Comparison of ENCODE assay signal across 9 mouse cellular contexts in genomic region chrX:100480317-100480716, GRCm38 (mm10). TPM values are rescaled to one million over a fixed set of nuclear protein-coding genes. Genes with fewer than 3 reads are reported as not detected.
A peak's percentile ranks its signal among the peaks of the same experiment; 100 is the strongest.
DNase-seq lines count a peak whose midpoint lies in the region; ATAC-seq and TF ChIP-seq lines count a peak whose summit lies in the region.
"Had no signal": no experiment of that assay in that cellular context is flagged by ENCODE, and none has a peak within 500 bp of the region (broad histone marks: within the 10 kb centered on the region; RNA-seq: fewer than 3 reads in every experiment).

No protein-coding gene starts in this region.

- H3K4me2 ChIP-seq in neural tube, embryonic 13.5 days = no peak overlapping the region

- TF ChIP-seq CTCF in bone marrow, adult 2 months (IDR thresholded peaks at IDR 0.05; ENCODE audit: control insufficient read depth, insufficient read depth, low read length) = peak; percentile 57

- H3K4me3 ChIP-seq in bone marrow, adult 2 months (replicated peaks; ENCODE audit: control insufficient read depth, low read depth, low read length) = no peak overlapping the region
- no peak overlapping the region for H3K4me3 ChIP-seq in forebrain, embryonic 10.5 days
- no peak overlapping the region for H3K4me3 ChIP-seq in neural tube, embryonic 13.5 days
- H3K4me3 ChIP-seq: erythroblast, embryonic 14.5 days had no signal

- WGBS in bone marrow, adult 2 months = 21% methylated on average over 3 of the region's 3 CpGs
- 49% methylated on average over 3 of the region's 3 CpGs for WGBS in forebrain, embryonic 10.5 days
- WGBS in neural tube, embryonic 13.5 days = 41% methylated on average over 3 of the region's 3 CpGs

- DNase-seq in CD8-positive naive resting alpha-beta T cell, adult 2 months (ENCODE audit: low read depth in 2 of 2, low spot score in 2 of 2) = peak; percentile 14 to 38
- DNase-seq in forebrain, embryonic 10.5 days (ENCODE audit: extremely low spot score, low spot score) = peak; percentile 32
- peak; percentile 72 for DNase-seq in heart, postnatal 4 days
- peak; percentile 56 for DNase-seq in layer of hippocampus, adult 11-12 months (ENCODE audit: low spot score)
- DNase-seq in lung, adult 18-20 months = peak; percentile 66 to 73
- DNase-seq in testis, postnatal 10 days (ENCODE audit: low spot score) = peak; percentile 77

- H3K9me3 ChIP-seq in forebrain, embryonic 10.5 days = no peaks in the 10 kb centered on the region
- H3K9me3 ChIP-seq in neural tube, embryonic 13.5 days = no peaks in the 10 kb centered on the region

- no peak overlapping the region for H3K9ac ChIP-seq in neural tube, embryonic 13.5 days

- H3K4me1 ChIP-seq in bone marrow, adult 2 months (ENCODE audit: control insufficient read depth, insufficient read depth, low read length) = no peaks in the 10 kb centered on the region
- no peaks in the 10 kb centered on the region for H3K4me1 ChIP-seq in forebrain, embryonic 10.5 days
- H3K4me1 ChIP-seq in neural tube, embryonic 13.5 days (replicated peaks) = no peaks in the 10 kb centered on the region

- no peak for TF ChIP-seq POLR2A in bone marrow, adult 2 months (IDR thresholded peaks at IDR 0.05; ENCODE audit: borderline replicate concordance, control insufficient read depth, low read depth, low read length)

- peaks cover 71% of the 10 kb centered on the region for H3K27me3 ChIP-seq in forebrain, embryonic 10.5 days (ENCODE audit: poor library complexity, severe bottlenecking)
- H3K27me3 ChIP-seq in neural tube, embryonic 13.5 days = peaks cover 13% of the 10 kb centered on the region; the same call in 1 of the 2 replicates

- no peak overlapping the region for H3K27ac ChIP-seq in bone marrow, adult 2 months (ENCODE audit: control insufficient read depth, insufficient read depth, low read depth, low read length, poor library complexity)
- H3K27ac ChIP-seq in forebrain, embryonic 10.5 days = no peak overlapping the region
- no peak overlapping the region for H3K27ac ChIP-seq in neural tube, embryonic 13.5 days (replicated peaks)

- H3K36me3 ChIP-seq in forebrain, embryonic 10.5 days (replicated peaks) = no peaks in the 10 kb centered on the region
- H3K36me3 ChIP-seq in neural tube, embryonic 13.5 days = no peaks in the 10 kb centered on the region

- ATAC-seq in neural tube, embryonic 13.5 days (ENCODE audit: low read depth) = peak; percentile 84; the same call in 1 of the 2 replicates

RNA-seq across cellular contexts. Expression of gene Igbp1, which starts 13.8 kb away (rescaled TPM):
- polyA plus RNA-seq in bone marrow, adult 2 months (2011; ENCODE audit: insufficient read depth, insufficient read length, low replicate concordance, missing spikeins) = 22.9 and 30.1 TPM in 2 replicates
- 38.4 and 38.5 TPM in 2 replicates for polyA plus RNA-seq in forebrain, embryonic 10.5 days (2016; fragmentation: Nextera tagmentation; extraction: Ambion mirVana)
- total RNA-seq in heart, postnatal 4 days (2021) = 10 to 100 TPM; 44.6 to 46.4 TPM
- 29.3 and 30.0 TPM in 2 replicates for polyA plus RNA-seq in neural tube, embryonic 13.5 days (2015; fragmentation: Nextera tagmentation; extraction: Ambion mirVana)

RNA-seq across cellular contexts. Expression of gene Awat2, which starts 37.8 kb away (rescaled TPM):
- polyA plus RNA-seq in bone marrow, adult 2 months (2011; ENCODE audit: insufficient read depth, insufficient read length, low replicate concordance, missing spikeins) = 0.80 TPM in 1 of 2 replicates, not detected in the other
- 0.76 and 0.80 TPM in 2 replicates for polyA plus RNA-seq in forebrain, embryonic 10.5 days (2016; fragmentation: Nextera tagmentation; extraction: Ambion mirVana)
- not detected for total RNA-seq in heart, postnatal 4 days (2021)
- 0.11 and 0.36 TPM in 2 replicates for polyA plus RNA-seq in neural tube, embryonic 13.5 days (2015; fragmentation: Nextera tagmentation; extraction: Ambion mirVana)
- polyA plus RNA-seq: erythroblast, embryonic 14.5 days had no signal

RNA-seq across cellular contexts. Expression of gene Dgat2l6, which starts 44.3 kb away (rescaled TPM):
- not detected in 2 replicates for polyA plus RNA-seq in bone marrow, adult 2 months (2011; ENCODE audit: insufficient read depth, insufficient read length, low replicate concordance, missing spikeins)
- polyA plus RNA-seq in forebrain, embryonic 10.5 days (2016; fragmentation: Nextera tagmentation; extraction: Ambion mirVana) = not detected in 2 replicates
- not detected for total RNA-seq in heart, postnatal 4 days (2021)
- polyA plus RNA-seq in neural tube, embryonic 13.5 days (2015; fragmentation: Nextera tagmentation; extraction: Ambion mirVana) = not detected in 2 replicates
- polyA plus RNA-seq: erythroblast, embryonic 14.5 days had no signal

RNA-seq across cellular contexts. Expression of gene Otud6a, which starts 51.5 kb away (rescaled TPM):
- polyA plus RNA-seq in bone marrow, adult 2 months (2011; ENCODE audit: insufficient read depth, insufficient read length, low replicate concordance, missing spikeins) = not detected in 2 replicates
- not detected in 2 replicates for polyA plus RNA-seq in forebrain, embryonic 10.5 days (2016; fragmentation: Nextera tagmentation; extraction: Ambion mirVana)
- total RNA-seq in heart, postnatal 4 days (2021) = not detected
- polyA plus RNA-seq in neural tube, embryonic 13.5 days (2015; fragmentation: Nextera tagmentation; extraction: Ambion mirVana) = not detected in 2 replicates
- polyA plus RNA-seq: erythroblast, embryonic 14.5 days had no signal

Comparison
In these comparisons a context has a peak if more than half of its experiments do, and no peak if none do; other contexts are left out.
1. DNase-seq: peak in every context shown above with its lines; median percentile 77 in testis, postnatal 10 days; 72 in heart, postnatal 4 days; 70 in lung, adult 18-20 months; 56 in layer of hippocampus, adult 11-12 months; 32 in forebrain, embryonic 10.5 days; 26 in CD8-positive naive resting alpha-beta T cell, adult 2 months.